Mouse (Mus musculus): ENCODE data around the gene Abcb11.

Gene Abcb11

DNA sequence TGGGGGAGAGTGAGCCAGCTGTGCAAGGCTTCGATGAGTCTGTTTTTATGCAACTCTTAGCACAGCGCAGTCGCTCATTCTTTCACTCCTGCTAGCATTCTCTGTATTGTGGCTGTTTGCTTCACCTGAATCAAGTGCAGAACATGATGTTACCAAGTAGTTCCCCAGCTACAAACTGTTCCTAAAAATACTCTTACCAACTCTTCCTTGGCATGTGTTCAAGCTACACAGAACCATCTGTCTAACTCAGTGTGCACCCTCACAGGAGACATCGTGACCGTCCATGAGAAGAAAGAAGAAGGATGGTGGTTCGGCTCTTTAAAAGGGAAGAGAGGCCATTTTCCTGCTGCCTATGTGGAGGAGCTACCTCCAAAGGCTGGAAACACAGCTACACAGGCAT, 153.7 kb downstream of the Abcb11 start:
- peak; percentile 81 for ATAC-seq (ENCODE audit: low TSS enrichment)
